In the genomic region with DNA sequence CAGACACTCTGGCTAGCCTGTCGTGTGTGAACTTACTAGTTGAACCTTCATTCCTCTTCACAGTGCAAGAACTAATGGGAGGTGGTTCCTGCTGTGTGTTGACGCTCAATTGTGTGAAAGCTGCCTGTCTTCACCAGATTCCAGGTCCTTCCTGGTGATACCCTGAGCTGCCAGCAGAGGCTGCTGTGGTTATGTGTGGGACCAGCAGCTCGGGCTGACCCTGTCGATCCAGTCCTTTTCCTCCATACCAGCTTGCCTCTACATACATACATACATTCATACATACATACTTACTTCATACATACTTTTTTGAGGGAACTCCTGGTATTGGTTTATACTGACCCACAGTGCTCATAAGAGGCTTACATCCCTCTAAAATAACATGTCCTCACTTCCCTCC, we compare ENCODE assay signal across 10 mouse cellular contexts. TPM values are rescaled to one million over a fixed set of nuclear protein-coding genes. Genes with fewer than 3 reads are reported as not detected.
DNase-seq lines count a peak whose midpoint lies in the region; ATAC-seq and TF ChIP-seq lines count a peak whose summit lies in the region.
"Had no signal": no experiment of that assay in that cellular context is flagged by ENCODE, and none has a peak within 500 bp of the region (broad histone marks: within the 10 kb centered on the region; RNA-seq: fewer than 3 reads in every experiment).

No protein-coding gene starts in this region.

- H3K9me3 ChIP-seq in kidney, embryonic 15.5 days (replicated peaks) = no peaks in the 10 kb centered on the region
- H3K9me3 ChIP-seq in limb, embryonic 14.5 days (ENCODE audit: control insufficient read depth, low read length) = no peaks in the 10 kb centered on the region
- H3K9me3 ChIP-seq: embryonic facial prominence, embryonic 15.5 days had no signal

- no peak overlapping the region for H3K4me3 ChIP-seq in kidney, embryonic 15.5 days (replicated peaks)
- H3K4me3 ChIP-seq in limb, embryonic 14.5 days (replicated peaks; ENCODE audit: low read length) = no peak overlapping the region
- H3K4me3 ChIP-seq: embryonic facial prominence, embryonic 15.5 days had no signal

- H3K4me2 ChIP-seq in kidney, embryonic 15.5 days = no peak overlapping the region
- H3K4me2 ChIP-seq in limb, embryonic 14.5 days (replicated peaks; ENCODE audit: low read depth, low read length, severe bottlenecking) = no peak overlapping the region
- H3K4me2 ChIP-seq: embryonic facial prominence, embryonic 15.5 days had no signal

- no peaks in the 10 kb centered on the region for H3K4me1 ChIP-seq in kidney, embryonic 15.5 days
- no peaks in the 10 kb centered on the region for H3K4me1 ChIP-seq in limb, embryonic 14.5 days (ENCODE audit: control insufficient read depth, insufficient read depth, low read length)

- no peak for TF ChIP-seq POLR2A in limb, embryonic 14.5 days (IDR thresholded peaks at IDR 0.05; ENCODE audit: borderline replicate concordance, extremely low read depth, insufficient read depth, insufficient read length)

- DNase-seq in A20 (ENCODE audit: low read depth, low spot score) = peak; percentile 39
- DNase-seq in T-cell, adult 2 months (ENCODE audit: low spot score) = peak; percentile 9
- peak; percentile 82 for DNase-seq in embryo, embryonic 10 days (ENCODE audit: low spot score)
- peak; percentile 48 to 55 for DNase-seq in gastrocnemius, postnatal 36 days
- peak; percentile 75 for DNase-seq in limb, embryonic 14.5 days (ENCODE audit: low spot score)
- peak; percentile 46 for DNase-seq in naive thymus-derived CD4-positive, alpha-beta T cell, adult 2 months (ENCODE audit: low read depth)
- peak; percentile 62 for DNase-seq in thymus, postnatal 14 days

- H3K9ac ChIP-seq in kidney, embryonic 15.5 days = no peak overlapping the region
- no peak overlapping the region for H3K9ac ChIP-seq in limb, embryonic 14.5 days (ENCODE audit: low read depth, low read length, severe bottlenecking)
- H3K9ac ChIP-seq: embryonic facial prominence, embryonic 15.5 days had no signal

- intact Hi-C loops in gastrocnemius, postnatal 36 days (cut with DNase I) = loop anchor here (1.0 kb wide), 1 partner anchor 72 kb away; no protein-coding TSS in a partner anchor

- no peak overlapping the region for H3K27ac ChIP-seq in kidney, embryonic 15.5 days
- H3K27ac ChIP-seq in limb, embryonic 14.5 days (replicated peaks; ENCODE audit: low read depth, low read length) = no peak overlapping the region
- H3K27ac ChIP-seq: embryonic facial prominence, embryonic 15.5 days had no signal

- H3K27me3 ChIP-seq in kidney, embryonic 15.5 days = no peaks in the 10 kb centered on the region
- H3K27me3 ChIP-seq in limb, embryonic 14.5 days (ENCODE audit: control insufficient read depth, insufficient read depth, low read length) = no peaks in the 10 kb centered on the region
- H3K27me3 ChIP-seq: embryonic facial prominence, embryonic 15.5 days had no signal

- peaks cover 76% of the 10 kb centered on the region for H3K36me3 ChIP-seq in kidney, embryonic 15.5 days
- H3K36me3 ChIP-seq in limb, embryonic 14.5 days (ENCODE audit: control insufficient read depth, insufficient read depth, low read length) = peaks cover 71% of the 10 kb centered on the region

- peak; percentile 40; the same call in 1 of the 2 replicates for ATAC-seq in kidney, embryonic 15.5 days (replicated peaks; ENCODE audit: low FRiP score)
- no peak for ATAC-seq in limb, embryonic 14.5 days (ENCODE audit: low FRiP score, low read depth)

- WGBS in kidney, embryonic 15.5 days = 23% methylated on average over 4 of the region's 4 CpGs
- WGBS in limb, embryonic 14.5 days = 21% methylated on average over 4 of the region's 4 CpGs

RNA-seq across cellular contexts. Expression of a gene that starts 1.3 kb away (rescaled TPM):
- 1 to 10 TPM in 1 of 2 experiments, under 1 TPM in 1; 0.92 to 1.2 TPM for total RNA-seq in gastrocnemius, postnatal 36 days (2021)
- 1.7 and 2.0 TPM in 2 replicates for polyA plus RNA-seq in kidney, embryonic 15.5 days (2015; fragmentation: Nextera tagmentation; extraction: Ambion mirVana)
- polyA plus RNA-seq in limb, embryonic 14.5 days (2012; rRNA removed) = 6.2 and 8.2 TPM in 2 replicates
- polyA plus RNA-seq in limb, embryonic 14.5 days (2014; fragmentation: Nextera tagmentation; extraction: Ambion mirVana) = 0.84 and 0.86 TPM in 2 replicates

RNA-seq across cellular contexts. Expression of a gene that starts 6.8 kb away (rescaled TPM):
- total RNA-seq in gastrocnemius, postnatal 36 days (2021) = 1 to 10 TPM; 4.7 to 7.1 TPM
- polyA plus RNA-seq in kidney, embryonic 15.5 days (2015; fragmentation: Nextera tagmentation; extraction: Ambion mirVana) = 0.57 and 0.97 TPM in 2 replicates
- polyA plus RNA-seq in limb, embryonic 14.5 days (2012; rRNA removed) = 3.1 TPM in 2 replicates
- 0.68 and 1.0 TPM in 2 replicates for polyA plus RNA-seq in limb, embryonic 14.5 days (2014; fragmentation: Nextera tagmentation; extraction: Ambion mirVana)

RNA-seq across cellular contexts. Expression of a gene that starts 7.6 kb away (rescaled TPM):
- total RNA-seq in gastrocnemius, postnatal 36 days (2021) = 10 to 100 TPM; 54.1 to 57.8 TPM
- 153 and 156 TPM in 2 replicates for polyA plus RNA-seq in kidney, embryonic 15.5 days (2015; fragmentation: Nextera tagmentation; extraction: Ambion mirVana)
- polyA plus RNA-seq in limb, embryonic 14.5 days (2012; rRNA removed) = 128 and 142 TPM in 2 replicates
- 105 TPM in 2 replicates for polyA plus RNA-seq in limb, embryonic 14.5 days (2014; fragmentation: Nextera tagmentation; extraction: Ambion mirVana)

RNA-seq across cellular contexts. Expression of a gene that starts 21.5 kb away (rescaled TPM):
- 10 to 100 TPM; 73.9 to 78.0 TPM for total RNA-seq in gastrocnemius, postnatal 36 days (2021)
- 162 and 166 TPM in 2 replicates for polyA plus RNA-seq in kidney, embryonic 15.5 days (2015; fragmentation: Nextera tagmentation; extraction: Ambion mirVana)
- 86.5 and 100 TPM in 2 replicates for polyA plus RNA-seq in limb, embryonic 14.5 days (2012; rRNA removed)
- 118 and 135 TPM in 2 replicates for polyA plus RNA-seq in limb, embryonic 14.5 days (2014; fragmentation: Nextera tagmentation; extraction: Ambion mirVana)

RNA-seq across cellular contexts. Expression of a gene that starts 43.8 kb away (rescaled TPM):
- total RNA-seq in gastrocnemius, postnatal 36 days (2021) = not detected
- 1.1 and 1.2 TPM in 2 replicates for polyA plus RNA-seq in kidney, embryonic 15.5 days (2015; fragmentation: Nextera tagmentation; extraction: Ambion mirVana)
- polyA plus RNA-seq in limb, embryonic 14.5 days (2012; rRNA removed) = not detected in 2 replicates
- polyA plus RNA-seq in limb, embryonic 14.5 days (2014; fragmentation: Nextera tagmentation; extraction: Ambion mirVana) = not detected in 2 replicates
- polyA plus RNA-seq: embryonic facial prominence, embryonic 15.5 days; stomach, embryonic 14.5 days had no signal

Comparison
In these comparisons a context has a peak if more than half of its experiments do, and no peak if none do; other contexts are left out.
1. DNase-seq: peak in every context shown above with its lines; median percentile 82 in embryo, embryonic 10 days; 75 in limb, embryonic 14.5 days; 62 in thymus, postnatal 14 days; 52 in gastrocnemius, postnatal 36 days; 46 in naive thymus-derived CD4-positive, alpha-beta T cell, adult 2 months; 39 in A20; 9 in T-cell, adult 2 months.